In genomic region chr1:177517934-177518610, GRCm38 (mm10) we compare ENCODE assay signal across 13 mouse cellular contexts.
DNase-seq lines count a peak whose midpoint lies in the region; ATAC-seq and TF ChIP-seq lines count a peak whose summit lies in the region.
"Had no signal": no experiment of that assay in that cellular context is flagged by ENCODE, and none has a peak within 500 bp of the region (broad histone marks: within the 10 kb centered on the region; RNA-seq: fewer than 3 reads in every experiment).

No protein-coding gene starts in this region.

- H3K36me3 ChIP-seq in midbrain, embryonic 10.5 days = no peaks in the 10 kb centered on the region
- no peaks in the 10 kb centered on the region for H3K36me3 ChIP-seq in midbrain, postnatal 0 days (ENCODE audit: insufficient read depth, low read length)
- no peaks in the 10 kb centered on the region for H3K36me3 ChIP-seq in neural tube, embryonic 13.5 days
- H3K36me3 ChIP-seq in liver, postnatal 0 days (replicated peaks; ENCODE audit: insufficient read depth, low read length) = no peaks in the 10 kb centered on the region

- H3K27ac ChIP-seq in midbrain, embryonic 10.5 days (replicated peaks) = peak overlapping the region; percentile 79
- H3K27ac ChIP-seq in midbrain, postnatal 0 days (ENCODE audit: low read depth, low read length) = no peak overlapping the region
- H3K27ac ChIP-seq in neural tube, embryonic 13.5 days (replicated peaks) = no peak overlapping the region
- H3K27ac ChIP-seq in liver, postnatal 0 days (ENCODE audit: low read depth) = no peak overlapping the region

- peaks cover 8% of the 10 kb centered on the region; the same call in 1 of the 2 replicates for H3K27me3 ChIP-seq in midbrain, embryonic 10.5 days (ENCODE audit: low read depth, poor library complexity, severe bottlenecking)
- H3K27me3 ChIP-seq in midbrain, postnatal 0 days (ENCODE audit: insufficient read depth, low read length) = no peaks in the 10 kb centered on the region
- H3K27me3 ChIP-seq in neural tube, embryonic 13.5 days = peaks cover 8% of the 10 kb centered on the region; the same call in 1 of the 2 replicates
- no peaks in the 10 kb centered on the region for H3K27me3 ChIP-seq in liver, postnatal 0 days (ENCODE audit: insufficient read depth, low read length)

- 23% methylated on average over 18 of the region's 18 CpGs for WGBS in midbrain, embryonic 10.5 days
- WGBS in midbrain, postnatal 0 days = 36% methylated on average over 18 of the region's 18 CpGs
- 8% methylated on average over 18 of the region's 18 CpGs for WGBS in neural tube, embryonic 13.5 days
- WGBS in liver, postnatal 0 days (ENCODE audit: insufficient replicate concordance) = 59% methylated on average over 18 of the region's 18 CpGs

- no peak for ATAC-seq in midbrain, postnatal 0 days (ENCODE audit: low FRiP score)
- no peak for ATAC-seq in neural tube, embryonic 13.5 days (ENCODE audit: low read depth)
- no peak for ATAC-seq in liver, postnatal 0 days
- ATAC-seq: intestine, postnatal 0 days had no signal

- H3K9ac ChIP-seq in midbrain, postnatal 0 days (replicated peaks; ENCODE audit: low read length, poor library complexity, severe bottlenecking) = no peak overlapping the region
- no peak overlapping the region for H3K9ac ChIP-seq in neural tube, embryonic 13.5 days
- no peak overlapping the region for H3K9ac ChIP-seq in liver, postnatal 0 days (replicated peaks)

- no peak for TF ChIP-seq CTCF in midbrain, postnatal 0 days (IDR thresholded peaks at IDR 0.05)
- no peak for TF ChIP-seq CTCF in liver, postnatal 0 days (IDR thresholded peaks at IDR 0.05; ENCODE audit: low read depth)

- peak; percentile 16 for DNase-seq in adrenal gland, postnatal 14 days
- DNase-seq in adrenal gland, postnatal 25 days = no peak
- DNase-seq in midbrain, embryonic 10.5 days (ENCODE audit: low spot score) = peak; percentile 57
- no peak for DNase-seq in midbrain, postnatal 0 days (ENCODE audit: low spot score)
- peak; percentile 18 for DNase-seq in forelimb bud, embryonic 11.5 days (ENCODE audit: low read depth, low spot score)
- no peak for DNase-seq in liver, postnatal 0 days
- DNase-seq in spleen, adult 12 weeks (ENCODE audit: low spot score) = no peak
- DNase-seq: layer of hippocampus, adult 9-11 months; left cerebral cortex, postnatal 4 days; right cerebral cortex, postnatal 14 days; thymus, postnatal 14 days had no signal

- peaks cover 34% of the 10 kb centered on the region for H3K4me1 ChIP-seq in midbrain, embryonic 10.5 days
- peaks cover 8% of the 10 kb centered on the region; the same call in 1 of the 2 replicates for H3K4me1 ChIP-seq in midbrain, postnatal 0 days (ENCODE audit: insufficient read depth, low read length)
- peaks cover 21% of the 10 kb centered on the region for H3K4me1 ChIP-seq in neural tube, embryonic 13.5 days (replicated peaks)
- H3K4me1 ChIP-seq in liver, postnatal 0 days (ENCODE audit: insufficient read depth) = no peaks in the 10 kb centered on the region

- no peaks in the 10 kb centered on the region for H3K9me3 ChIP-seq in midbrain, embryonic 10.5 days (replicated peaks)
- H3K9me3 ChIP-seq in midbrain, postnatal 0 days (ENCODE audit: low read length) = no peaks in the 10 kb centered on the region
- no peaks in the 10 kb centered on the region for H3K9me3 ChIP-seq in neural tube, embryonic 13.5 days
- no peaks in the 10 kb centered on the region for H3K9me3 ChIP-seq in liver, postnatal 0 days (ENCODE audit: low read length)

- TF ChIP-seq EP300 in liver, postnatal 0 days (IDR thresholded peaks at IDR 0.05; ENCODE audit: low read depth) = no peak

- H3K4me3 ChIP-seq in midbrain, embryonic 10.5 days = peak overlapping the region; percentile 26; the same call in 1 of the 2 replicates
- no peak overlapping the region for H3K4me3 ChIP-seq in midbrain, postnatal 0 days (ENCODE audit: low read depth, low read length)
- no peak overlapping the region for H3K4me3 ChIP-seq in neural tube, embryonic 13.5 days
- H3K4me3 ChIP-seq in liver, postnatal 0 days (ENCODE audit: low read depth, low read length) = no peak overlapping the region

- H3K4me2 ChIP-seq in midbrain, postnatal 0 days (ENCODE audit: low read depth, low read length, poor library complexity, severe bottlenecking) = no peak overlapping the region
- H3K4me2 ChIP-seq in neural tube, embryonic 13.5 days = peak overlapping the region; percentile 15; the same call in 1 of the 2 replicates
- no peak overlapping the region for H3K4me2 ChIP-seq in liver, postnatal 0 days (ENCODE audit: low read depth, low read length)

Comparison
In these comparisons a context has a peak if more than half of its experiments do, and no peak if none do; other contexts are left out.
1. DNase-seq: peak in adrenal gland, postnatal 14 days (single experiment), midbrain, embryonic 10.5 days (single experiment) and forelimb bud, embryonic 11.5 days (single experiment); none in adrenal gland, postnatal 25 days (single experiment), midbrain, postnatal 0 days (single experiment), liver, postnatal 0 days (single experiment) and spleen, adult 12 weeks (single experiment).